Mouse (Mus musculus) small intestine, adult 2 months (tissue): ENCODE measurements around the gene Cxcr6. TPM values are rescaled to one million over a fixed set of nuclear protein-coding genes. Genes with fewer than 3 reads are reported as not detected.
"Not testable (repeated sequence)": the region's sequence is repeated elsewhere in the genome, so short reads cannot be mapped to it uniquely, and the experiment has no call there.

Experiments used
- H3K27ac ChIP-seq: fragments of 200-500 bp; 2 replicates; pipeline ENCODE4 v1.5.1; 2012; ENCODE audit warnings: low read depth, low read length, control low read depth, inconsistent platforms; ENCODE audit not compliant: insufficient read depth
- H3K27me3 ChIP-seq: fragments of 200-500 bp; 2 replicates; pipeline ENCODE4 v1.6.1; 2012; ENCODE audit warnings: mild to moderate bottlenecking, moderate library complexity, low read length, inconsistent platforms; ENCODE audit not compliant: control insufficient read depth, insufficient read depth
- H3K36me3 ChIP-seq: fragments of 200-500 bp; 2 replicates; pipeline ENCODE4 v1.6.1; 2012; ENCODE audit warnings: mild to moderate bottlenecking, low read length, control low read depth, inconsistent platforms; ENCODE audit not compliant: control insufficient read depth, insufficient read depth
- H3K4me1 ChIP-seq: fragments of 200-500 bp; 2 replicates; pipeline ENCODE4 v1.6.1; 2012; ENCODE audit warnings: low read length, inconsistent platforms, mixed read lengths; ENCODE audit not compliant: control insufficient read depth, insufficient read depth, insufficient read length
- H3K4me3 ChIP-seq: fragments of 200-500 bp; 2 replicates; pipeline ENCODE4 v1.5.1; 2012; ENCODE audit warnings: low read depth, mild to moderate bottlenecking, control low read depth, inconsistent platforms, low read length, moderate library complexity
- CTCF ChIP-seq: fragments of 200-500 bp; IDR thresholded peaks from 2 replicates; pipeline ENCODE4 v1.5.1; 2012; ENCODE audit warnings: low read depth, mild to moderate bottlenecking, control low read depth, inconsistent platforms, low read length, moderate library complexity, mixed read lengths; ENCODE audit not compliant: insufficient replicate concordance, insufficient read length; ENCODE audit errors: extremely low read depth
- POLR2A ChIP-seq: fragments of 200-500 bp; IDR thresholded peaks from 2 replicates; pipeline ENCODE4 v1.6.1; 2012; ENCODE audit warnings: low read depth, mild to moderate bottlenecking, control low read depth, inconsistent platforms, low read length, moderate library complexity
- WGBS: fragments of 180-500 bp; shearing (Covaris S2); methylation state at CpG from one replicate; pipeline ENCODE4 v1.1.7; 2018; 5-methylcytosine and 5-hydroxymethylcytosine counted together
- polyA plus RNA-seq: library from polyadenylated mRNA; depleted of rRNA; stranded (reverse); fragments of >200 nt; gene quantifications from 2 replicates; pipeline ENCODE4 v1.2.3, GENCODE M21; 2012

Gene Cxcr6
- polyA plus RNA-seq, 1 experiment: 1.3 TPM

GRCm38 (mm10) chr9:123766996-123767395 lies 39.3 kb upstream of the Cxcr6 start:
- TF ChIP-seq CTCF: no peak
- TF ChIP-seq POLR2A: no peak
- peak overlapping the region; percentile 41 for H3K27ac ChIP-seq
- H3K4me1 ChIP-seq: peaks cover 7% of the 10 kb centered on the region; the same call in 1 of the 2 replicates
- no peaks in the 10 kb centered on the region for H3K36me3 ChIP-seq
- 86% methylated on average over 3 of the region's 3 CpGs for WGBS
- H3K27me3 ChIP-seq: no peaks in the 10 kb centered on the region
- H3K4me3 ChIP-seq: peak overlapping the region; percentile 38

DNA sequence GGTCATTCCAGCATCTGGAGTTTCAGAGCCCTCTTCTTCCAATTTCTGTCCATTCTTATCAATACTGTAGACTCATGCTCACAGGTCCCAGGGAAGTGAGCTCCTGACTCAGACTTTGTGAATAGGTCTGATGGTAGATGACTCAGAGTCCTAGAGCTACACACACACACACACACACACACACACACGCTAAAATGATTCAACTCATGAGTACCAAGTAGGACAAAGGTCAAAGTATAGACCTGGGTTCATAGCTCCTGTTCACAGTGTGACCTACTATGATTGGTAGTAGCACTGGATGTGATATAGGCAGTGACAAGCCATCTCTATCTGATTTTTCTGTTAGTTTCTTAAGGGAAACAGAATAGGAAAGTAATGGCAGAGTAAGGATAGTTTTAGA lies 37.8 kb upstream of the Cxcr6 start:
- H3K27ac ChIP-seq: peak overlapping the region; percentile 44
- TF ChIP-seq POLR2A (no peak), CTCF (no peak)
- no peaks in the 10 kb centered on the region for H3K36me3 ChIP-seq
- no peaks in the 10 kb centered on the region for H3K27me3 ChIP-seq
- peaks cover 7% of the 10 kb centered on the region; the same call in 1 of the 2 replicates for H3K4me1 ChIP-seq
- WGBS: 16% methylated on average over 1 of the region's 1 CpGs
- no peak overlapping the region for H3K4me3 ChIP-seq

GRCm38 (mm10) chr9:123769532-123769931 lies 36.7 kb upstream of the Cxcr6 start:
- H3K27me3 ChIP-seq: no peaks in the 10 kb centered on the region
- no peak for TF ChIP-seq CTCF
- no peak for TF ChIP-seq POLR2A
- WGBS: 45% methylated on average over 6 of the region's 6 CpGs
- H3K27ac ChIP-seq: peak overlapping the region; percentile 72
- H3K4me3 ChIP-seq: peak overlapping the region; percentile 26; the same call in 1 of the 2 replicates
- H3K36me3 ChIP-seq: no peaks in the 10 kb centered on the region
- H3K4me1 ChIP-seq: peaks cover 7% of the 10 kb centered on the region; the same call in 1 of the 2 replicates

- not testable (repeated sequence) for H3K36me3 ChIP-seq, H3K4me1 ChIP-seq, H3K4me3 ChIP-seq, H3K27me3 ChIP-seq, H3K27ac ChIP-seq
- WGBS: 45% methylated on average over 2 of the region's 2 CpGs
These were observed 33.0 kb upstream of the Cxcr6 start for GRCm38 (mm10) chr9:123773299-123773698.

- no peaks in the 10 kb centered on the region for H3K27me3 ChIP-seq
- no peak overlapping the region for H3K4me3 ChIP-seq
- 0 out of 2 replicates have a peak, but pooled peaks cover 1% of the 10 kb centered on the region for H3K4me1 ChIP-seq
- peaks cover 38% of the 10 kb centered on the region for H3K36me3 ChIP-seq
- TF ChIP-seq CTCF (no peak), POLR2A (no peak)
- no peak overlapping the region for H3K27ac ChIP-seq
- 42% methylated on average over 4 of the region's 4 CpGs for WGBS
These were observed 17.3 kb upstream of the Cxcr6 start for GRCm38 (mm10) chr9:123788855-123789529.

DNA sequence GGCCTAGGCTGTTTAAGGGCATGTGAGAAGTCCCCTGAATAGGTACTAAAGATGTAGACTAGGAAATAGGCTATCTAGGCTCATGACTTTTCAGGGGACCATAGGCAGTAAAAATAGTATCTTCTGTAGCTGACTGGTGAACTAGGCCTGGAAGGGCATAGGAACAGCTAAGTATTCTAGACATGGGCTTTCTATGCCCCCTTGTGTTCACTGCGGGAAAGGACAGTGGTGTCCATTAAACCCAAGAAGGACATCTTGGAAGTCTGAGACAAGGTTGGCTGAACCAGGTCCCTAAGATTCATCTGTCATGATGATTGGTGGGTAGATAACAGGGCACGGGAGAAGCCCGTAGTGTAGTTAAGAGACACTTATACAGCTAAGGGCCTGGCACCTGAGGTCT lies 10.1 kb upstream of the Cxcr6 start:
- Histone ChIP-seq H3K4me3 (no peak overlapping the region), H3K27me3 (no peaks in the 10 kb centered on the region), H3K36me3 (peaks cover 67% of the 10 kb centered on the region), H3K27ac (no peak overlapping the region), H3K4me1 (no peaks in the 10 kb centered on the region)
- no peak for TF ChIP-seq POLR2A
- TF ChIP-seq CTCF: no peak
- 61% methylated on average over 3 of the region's 3 CpGs for WGBS

GRCm38 (mm10) chr9:123801527-123801926 lies 4.7 kb upstream of the Cxcr6 start:
- peaks cover 33% of the 10 kb centered on the region for H3K36me3 ChIP-seq
- no peak for TF ChIP-seq POLR2A
- no peak for TF ChIP-seq CTCF

DNA sequence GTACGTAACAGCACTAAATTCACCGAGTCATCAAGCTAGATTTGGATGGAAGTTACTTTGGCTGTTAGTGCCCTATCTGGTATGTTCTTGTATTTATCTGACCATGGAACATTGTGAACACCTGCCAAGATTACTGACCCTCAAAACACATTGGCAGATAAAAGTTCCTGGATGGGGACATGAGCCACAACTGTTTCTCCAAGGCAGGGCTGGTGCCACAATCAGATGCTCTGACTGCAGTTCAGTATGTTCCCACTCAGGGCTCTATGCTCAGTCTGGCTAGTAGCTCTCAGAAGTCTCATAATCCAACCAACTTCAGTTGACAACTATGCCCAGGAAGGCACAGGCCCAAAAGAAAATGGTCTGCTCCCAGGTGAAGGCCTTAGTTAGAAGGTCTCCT lies 3.9 kb upstream of the Cxcr6 start:
- Histone ChIP-seq H3K4me1 (no peaks in the 10 kb centered on the region), H3K27ac (no peak overlapping the region), H3K36me3 (peaks cover 26% of the 10 kb centered on the region), H3K27me3 (no peaks in the 10 kb centered on the region), H3K4me3 (no peak overlapping the region)
- TF ChIP-seq POLR2A: no peak
- no peak for TF ChIP-seq CTCF
- WGBS: 94% methylated on average over 2 of the region's 2 CpGs

More at GRCm38 (mm10) chr9:123801527-123801926, 4.7 kb upstream of the Cxcr6 start:
- Histone ChIP-seq H3K4me1 (no peaks in the 10 kb centered on the region), H3K27me3 (no peaks in the 10 kb centered on the region), H3K4me3 (no peak overlapping the region), H3K27ac (no peak overlapping the region)
- WGBS: 90% methylated on average over 1 of the region's 1 CpGs
